Mouse (Mus musculus) lung, postnatal 10 days (tissue): ENCODE data around the gene Gpr61.
A peak's percentile ranks its signal among the peaks of the same experiment; 100 is the strongest.

Experiments used
- DNase-seq: peaks from one replicate; pipeline ENCODE4 v3.0.0; 2021

The Gpr61 gene

DNA sequence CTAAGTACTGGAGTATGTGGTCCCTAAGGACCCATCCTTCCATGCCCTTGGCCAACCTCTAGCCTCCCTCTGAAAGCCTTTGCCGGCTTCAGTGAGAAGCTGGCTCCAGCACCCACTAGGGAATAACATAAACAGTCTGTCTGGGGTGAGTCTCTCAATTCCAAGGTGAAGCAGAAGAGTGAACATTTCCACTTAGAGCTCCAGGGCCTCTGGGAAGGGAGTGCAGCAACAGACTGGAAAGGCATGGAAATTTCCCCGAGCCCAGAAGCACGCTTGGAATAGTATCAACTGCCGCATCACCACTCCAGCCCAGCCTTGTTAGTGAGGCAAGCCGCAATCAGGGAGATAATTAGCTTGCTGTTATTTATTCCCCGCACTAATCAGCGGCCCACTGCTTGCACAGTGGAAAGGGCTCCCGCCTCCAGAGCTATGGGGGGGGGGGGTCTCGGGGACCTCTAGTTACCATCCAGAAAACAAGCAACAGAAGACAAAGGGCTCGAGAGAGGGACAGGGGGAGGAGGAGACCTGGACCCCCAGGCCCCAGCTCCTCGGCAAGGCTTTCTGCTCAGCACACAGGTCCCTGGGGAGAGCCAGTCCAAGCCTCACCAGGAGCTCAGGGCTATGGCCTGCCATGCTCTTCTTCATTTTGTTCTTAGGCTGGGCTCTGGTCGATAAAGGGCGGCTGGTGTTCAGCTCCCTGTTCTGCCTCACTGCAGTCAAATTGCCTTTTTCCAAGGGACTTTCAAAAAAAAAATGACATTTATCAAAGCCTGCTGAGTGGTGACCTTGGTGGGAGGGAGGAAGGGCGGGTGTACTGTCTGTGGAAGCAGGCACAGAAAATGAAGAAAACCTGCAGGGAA is 20.2 kb upstream of the Gpr61 start:
- peak; percentile 52 for DNase-seq

DNA sequence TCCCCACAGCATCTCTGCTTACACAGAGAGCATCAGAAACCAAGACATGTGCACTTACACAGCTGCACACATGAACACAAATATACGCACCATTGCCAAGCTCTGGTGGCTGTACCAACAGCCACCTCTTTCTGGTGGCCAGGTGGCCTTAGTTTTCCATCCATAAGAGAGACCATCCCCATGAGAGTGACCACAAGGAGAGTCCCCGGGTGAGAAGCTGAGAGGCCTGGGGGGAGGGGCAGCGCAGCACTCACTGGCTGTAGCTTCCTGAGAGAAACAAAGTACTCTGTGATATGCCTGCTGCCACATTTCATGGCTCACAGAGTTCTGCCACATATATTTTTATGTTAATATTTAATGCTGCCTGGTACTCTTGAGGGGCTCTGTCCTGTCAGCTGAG is 14.5 kb upstream of the Gpr61 start:
- no peak for DNase-seq

DNA sequence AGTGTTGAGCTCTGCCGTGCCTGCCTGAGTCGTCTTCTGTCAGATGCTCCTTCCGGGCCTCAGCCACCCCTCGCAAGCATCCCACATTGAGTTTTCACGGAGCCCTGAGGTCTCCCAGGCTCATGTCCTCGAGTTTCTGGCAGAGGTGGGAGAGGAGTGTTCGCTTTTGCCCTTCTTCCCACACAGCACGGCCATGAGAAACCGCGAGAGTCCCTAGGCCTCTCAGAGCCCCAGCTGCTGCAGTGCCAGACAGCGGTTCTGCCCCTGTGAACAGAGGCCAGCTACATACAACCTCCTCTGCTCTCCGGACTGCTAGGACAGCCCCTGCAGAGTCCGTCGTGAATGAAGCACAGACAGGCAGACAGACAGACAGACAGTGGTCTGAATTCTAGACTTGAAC is 12.8 kb upstream of the Gpr61 start:
- DNase-seq, result no peak

DNA sequence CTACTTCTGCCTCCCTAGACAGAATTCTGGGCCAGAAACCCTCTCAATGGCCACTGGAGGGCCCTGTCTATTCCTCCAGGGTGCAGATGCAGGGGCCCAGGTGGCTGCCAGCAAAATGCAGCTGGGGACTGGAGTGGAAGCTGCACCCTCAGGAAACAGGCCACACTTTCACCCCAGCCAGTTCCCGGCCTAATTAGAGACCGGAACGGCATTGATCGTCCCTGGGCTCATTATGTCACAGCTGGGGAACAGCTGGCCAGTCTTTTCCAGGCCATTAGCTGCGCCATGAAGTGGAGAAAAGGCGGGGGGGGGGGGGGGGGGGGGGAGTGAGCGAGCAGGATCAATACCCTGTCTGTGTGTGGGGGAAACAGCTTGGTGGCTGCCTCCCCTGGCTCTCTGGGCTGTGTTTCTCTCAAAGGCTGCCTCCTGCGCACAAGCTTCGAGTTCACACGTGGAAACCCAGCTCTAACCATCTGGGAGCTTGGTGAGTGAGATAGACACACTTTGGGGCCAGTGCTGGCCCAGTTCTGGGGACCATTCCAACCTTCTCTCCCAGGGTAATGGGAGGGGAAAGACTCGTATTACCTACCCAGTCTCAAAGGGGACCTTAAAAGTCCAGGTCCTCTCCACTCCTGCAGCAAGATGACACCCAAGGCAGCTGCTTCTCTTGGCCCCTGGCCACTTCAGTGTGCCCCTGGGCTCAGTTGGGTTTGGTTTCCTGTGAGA is 12.0 kb upstream of the Gpr61 start:
- DNase-seq, result peak; percentile 81

DNA sequence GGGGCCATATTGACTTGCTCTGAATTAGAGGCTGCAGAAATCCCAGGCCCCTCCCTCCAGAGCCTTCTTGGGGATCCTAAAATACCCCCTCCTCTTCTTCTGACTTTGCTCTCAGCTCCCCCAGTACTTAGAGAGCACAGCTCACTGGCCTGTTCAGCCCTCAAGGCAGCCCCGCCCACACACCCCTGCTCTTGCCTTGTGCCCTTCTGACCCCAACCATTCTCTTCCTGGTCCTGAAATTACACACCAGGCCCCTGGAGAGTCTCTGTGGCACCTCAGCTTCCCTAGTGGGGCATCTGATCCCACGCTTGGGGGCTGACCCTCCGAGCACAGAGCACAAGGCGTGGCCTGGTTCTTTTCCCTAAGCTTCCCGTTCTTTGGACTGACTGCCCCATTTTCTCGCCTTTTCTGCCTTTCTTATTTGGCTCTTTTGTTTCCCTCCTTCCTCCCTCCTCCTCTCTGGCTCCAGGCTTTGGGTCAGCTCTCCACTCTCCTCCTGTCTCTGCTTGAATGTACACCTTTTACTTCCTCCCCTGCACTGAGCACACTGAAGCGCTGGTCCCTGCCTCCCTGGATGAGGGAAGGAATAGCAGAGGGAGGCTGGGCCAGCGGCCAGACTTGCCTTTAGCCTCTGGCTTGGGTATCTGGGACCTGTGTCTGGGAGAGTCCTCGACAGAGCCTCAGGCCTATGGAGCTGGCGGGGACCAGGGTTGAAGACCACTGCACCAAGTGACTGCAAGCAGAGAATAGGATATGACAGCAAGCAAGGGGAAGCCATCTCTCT is 11.0 kb upstream of the Gpr61 start:
- no peak for DNase-seq

DNA sequence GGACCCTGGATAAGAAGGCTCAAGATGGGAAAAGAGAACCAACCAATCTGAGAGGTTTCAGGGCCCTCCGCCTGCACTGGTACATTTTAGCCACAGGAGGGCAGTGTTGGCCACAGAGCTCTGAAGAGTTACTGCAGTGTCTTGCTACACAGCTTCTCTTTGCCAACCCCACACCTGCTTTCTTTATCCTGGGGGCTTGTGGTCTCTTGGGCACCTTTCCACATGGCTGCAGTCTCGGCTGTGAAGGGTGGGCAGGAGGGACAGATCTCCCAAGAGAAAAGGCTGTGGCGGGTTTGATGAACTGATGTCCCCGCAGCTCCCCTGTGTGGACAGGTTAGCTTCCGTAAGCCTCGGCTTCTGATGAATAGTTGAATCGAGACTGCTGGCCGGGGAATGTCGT is 10.1 kb upstream of the Gpr61 start:
- peak; percentile 86 for DNase-seq

DNA sequence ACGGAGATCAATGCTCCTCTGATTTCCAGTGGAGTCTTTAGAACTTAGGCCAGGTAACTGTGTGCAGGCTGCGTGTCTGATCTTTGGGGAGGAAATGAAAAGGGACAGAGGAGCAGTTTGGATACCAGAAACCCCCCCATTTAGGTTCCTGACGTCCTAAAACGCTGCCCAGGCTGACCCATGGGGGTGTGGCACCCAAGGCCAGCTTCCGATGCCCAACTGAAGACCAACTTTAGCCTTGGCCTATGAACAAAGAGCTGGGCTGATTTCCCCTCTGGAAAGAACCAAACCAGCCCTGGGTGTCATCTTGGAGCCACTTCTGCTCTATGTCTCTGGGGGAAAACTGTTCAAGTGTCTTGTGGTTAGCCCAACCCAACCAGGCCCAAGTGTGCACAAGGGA is 9.4 kb upstream of the Gpr61 start:
- DNase-seq, result no peak

DNA sequence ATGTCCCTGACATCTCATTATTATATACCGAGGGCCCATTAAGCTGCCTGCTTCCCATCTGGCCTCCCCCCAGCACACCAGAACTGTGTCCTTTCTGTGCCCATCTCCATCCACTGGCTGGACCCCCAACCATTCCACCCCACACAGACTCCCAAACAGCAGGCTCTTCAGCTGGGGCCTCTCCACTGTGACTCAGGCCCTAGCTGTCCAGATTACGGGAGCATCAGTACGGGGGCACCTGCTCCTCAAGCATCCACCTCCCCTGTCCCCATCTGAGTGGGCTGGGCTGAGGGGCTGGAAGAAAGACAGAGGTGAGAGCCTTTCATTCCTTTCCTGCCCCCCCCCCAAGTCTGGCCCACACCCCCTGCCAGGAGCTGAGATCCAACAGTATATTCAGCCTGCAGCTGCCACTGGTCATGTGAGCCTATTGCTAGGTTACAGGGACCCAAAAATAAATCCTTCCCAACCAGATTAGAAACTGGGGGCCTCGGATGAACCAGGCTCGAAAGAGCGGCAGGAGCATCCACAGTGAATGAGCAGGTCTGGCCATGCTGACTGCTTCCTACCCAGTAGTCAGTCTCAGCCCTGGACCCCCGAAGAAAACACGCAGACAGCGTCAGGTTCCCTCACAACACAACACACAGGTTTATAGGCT is 3.8 kb upstream of the Gpr61 start:
- no peak for DNase-seq

DNA sequence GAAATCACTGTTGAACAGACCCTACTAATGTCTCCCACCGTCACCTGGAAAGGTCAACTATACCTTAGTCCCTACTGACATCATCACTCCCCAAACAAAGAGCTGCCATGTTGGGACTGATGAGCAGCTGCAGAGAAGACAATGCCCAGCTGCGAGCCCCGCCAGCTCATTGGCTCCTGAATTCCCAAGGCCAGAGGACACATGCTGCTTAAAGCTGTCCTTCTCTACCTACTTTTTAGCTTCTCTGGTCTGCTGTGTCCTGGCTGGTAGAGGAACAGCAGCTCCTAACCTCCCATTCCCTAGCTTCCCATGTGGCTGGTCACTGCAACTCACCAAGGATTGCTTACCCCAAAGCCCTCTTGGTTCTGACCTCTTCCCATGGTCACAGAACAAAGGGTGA is 2.4 kb downstream of the Gpr61 start:
- DNase-seq, result no peak

DNA sequence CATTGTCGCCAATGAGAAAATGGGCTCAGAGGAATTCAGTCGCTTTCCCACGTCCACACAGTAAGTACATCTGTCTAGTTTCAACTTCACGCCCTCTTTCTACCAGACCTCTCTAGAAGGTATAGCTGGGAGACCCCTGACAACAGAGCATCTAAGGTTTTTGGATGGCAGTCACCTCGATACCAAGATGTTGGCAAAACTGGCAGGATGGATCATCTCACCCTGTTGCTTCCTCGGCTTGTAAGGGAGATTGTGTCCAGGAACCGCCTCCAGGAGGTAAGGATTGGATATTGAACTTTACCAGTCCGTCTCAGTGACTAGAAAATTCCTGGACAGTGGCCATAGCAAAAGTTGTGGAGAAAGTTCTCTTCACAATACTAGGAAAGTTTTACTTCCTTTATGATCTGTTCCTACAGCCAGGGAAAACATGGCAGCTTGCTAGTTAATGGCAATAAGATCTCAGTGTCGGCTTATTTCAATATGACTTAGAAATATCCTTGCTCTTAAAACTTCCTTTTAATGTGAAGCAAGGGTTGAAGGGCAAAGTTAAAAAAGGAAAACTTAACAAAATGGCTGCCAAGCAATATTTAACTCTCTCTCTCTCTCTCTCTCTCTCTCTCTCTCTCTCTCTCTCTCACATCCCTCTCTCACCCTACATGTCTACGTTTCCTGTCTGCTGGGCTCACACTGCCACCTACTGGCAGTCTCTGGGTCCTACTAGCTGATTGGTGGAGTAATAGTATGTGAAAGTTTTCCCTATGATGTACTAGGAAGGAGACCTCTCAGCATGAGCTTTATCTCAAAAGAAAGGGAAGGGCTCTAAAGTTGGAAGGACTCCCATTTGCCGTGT is 7.1 kb downstream of the Gpr61 start:
- DNase-seq, result peak; percentile 93

DNA sequence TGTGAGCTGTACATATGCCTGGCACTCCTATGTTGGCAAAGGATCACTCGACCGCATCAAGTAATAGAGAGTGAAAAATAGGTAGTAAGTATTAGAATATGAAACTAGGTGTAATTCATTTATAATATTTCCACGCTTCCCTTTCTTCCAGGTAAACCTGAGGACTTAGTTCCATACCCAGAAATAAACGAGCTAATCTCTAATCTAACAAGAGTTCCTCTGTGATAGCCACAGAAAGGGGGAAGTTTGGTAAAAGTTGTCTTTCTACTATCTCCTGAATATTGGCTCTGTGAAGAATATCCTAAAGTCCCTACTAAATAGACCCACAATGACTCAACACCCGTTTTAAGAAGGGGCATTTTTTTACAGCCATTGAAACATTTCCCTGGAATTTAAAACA is 8.0 kb downstream of the Gpr61 start:
- no peak for DNase-seq

DNA sequence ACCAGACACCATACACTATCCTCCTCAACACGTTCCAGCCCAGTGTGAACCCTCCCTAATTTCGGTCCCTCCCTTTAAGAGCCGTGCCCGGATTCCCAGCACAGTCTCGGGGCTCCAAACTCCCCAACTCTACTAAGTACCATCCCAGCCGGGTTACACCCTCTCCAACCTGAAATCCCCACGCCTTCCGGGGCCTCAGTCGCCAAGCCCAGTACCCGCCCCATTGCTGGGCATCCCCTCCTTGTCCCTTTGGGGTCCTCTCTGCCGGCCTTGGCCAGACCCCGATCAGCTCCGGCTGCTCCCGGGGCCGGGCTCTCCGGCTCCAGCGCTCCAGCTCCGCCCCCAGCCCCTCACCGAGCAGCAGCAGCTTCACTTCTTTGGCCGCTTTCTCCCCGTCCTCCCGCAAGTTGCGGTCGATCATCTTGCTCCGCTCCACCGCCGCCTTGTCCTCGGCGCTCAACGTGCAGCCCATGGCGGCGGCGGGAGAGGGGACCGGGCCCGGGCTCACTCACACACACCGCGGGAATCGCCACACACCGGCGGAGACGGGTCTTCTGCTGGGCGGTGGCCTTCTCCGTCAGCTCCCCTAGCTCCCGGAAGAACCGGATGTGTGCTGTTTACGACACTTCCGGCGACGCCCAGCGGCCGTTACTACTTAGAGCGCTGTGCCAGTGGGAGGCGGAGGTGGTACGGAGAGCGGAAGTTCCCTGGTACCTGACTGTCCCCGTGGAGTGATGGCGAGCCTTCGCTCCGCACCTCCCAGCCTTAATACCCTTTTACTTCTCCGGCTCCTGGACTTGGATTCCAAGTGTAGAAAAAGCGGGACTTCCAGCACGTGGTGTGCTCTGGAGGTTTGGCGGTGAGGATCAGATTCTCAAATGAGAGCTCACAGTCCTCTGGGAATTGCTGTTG is 8.9 kb downstream of the Gpr61 start, which contains the start of gene Gnai3:
TSS of gene Gnai3 (minus strand) at position 613 of the 912 bp plus-strand sequence.
- DNase-seq, result peak; percentile 94

DNA sequence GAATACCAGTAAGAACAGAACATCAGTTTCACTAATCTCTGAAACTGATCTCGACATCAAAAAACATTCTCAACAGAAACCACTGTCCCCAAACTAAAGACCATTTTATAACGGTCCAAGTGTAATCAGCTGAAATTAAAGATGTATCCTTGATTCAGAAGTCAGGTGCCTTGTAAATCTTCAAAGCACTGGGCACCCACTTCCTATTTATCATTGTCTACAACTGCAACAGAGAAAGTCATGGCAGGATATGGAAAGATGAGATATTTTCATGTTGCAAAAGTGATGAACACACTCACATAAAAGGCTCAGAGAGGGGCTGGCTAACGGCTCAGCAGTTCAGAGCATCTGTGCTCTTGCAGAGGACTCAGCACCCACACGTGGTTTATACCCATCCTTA is 13.9 kb downstream of the Gpr61 start:
- DNase-seq, result no peak

DNA sequence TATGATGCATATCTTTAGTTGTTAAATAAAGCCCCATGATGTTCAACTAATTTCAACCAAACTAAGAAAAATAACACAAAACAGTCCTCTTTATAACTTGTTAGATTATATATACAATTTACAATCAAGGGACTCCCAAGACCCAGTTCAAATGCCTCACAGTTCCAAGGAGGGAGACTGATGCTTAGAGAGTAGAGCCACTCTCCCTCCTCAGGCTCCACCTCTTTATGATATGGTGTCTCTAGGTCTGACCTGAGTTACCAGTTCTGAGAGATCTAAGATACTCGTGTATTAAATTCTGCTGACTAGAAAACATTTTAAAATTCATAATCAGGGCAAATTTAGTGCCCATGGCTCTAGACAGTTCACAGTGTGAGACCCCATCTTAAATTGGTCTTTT is 15.6 kb downstream of the Gpr61 start:
- no peak for DNase-seq

DNA sequence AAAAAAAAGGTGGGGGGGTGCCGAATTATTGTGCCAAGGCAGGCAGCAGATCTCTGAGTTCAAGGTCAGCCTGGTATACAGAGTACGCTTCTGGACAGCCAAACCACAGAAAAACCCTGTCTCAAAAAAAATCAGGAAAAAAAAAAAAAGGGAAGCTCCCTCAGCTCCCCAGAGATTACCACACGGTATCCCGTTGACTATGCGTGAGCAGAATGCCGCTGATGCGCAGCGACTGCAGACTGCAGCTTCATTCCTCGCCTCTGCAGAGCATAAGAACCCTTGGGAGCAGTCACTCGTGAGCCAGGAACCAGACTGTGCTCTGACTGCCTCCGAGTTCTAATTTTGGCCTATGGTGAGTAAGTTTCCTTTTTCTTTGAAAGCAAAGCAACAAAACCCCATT is 20.0 kb downstream of the Gpr61 start:
- no peak for DNase-seq

DNA sequence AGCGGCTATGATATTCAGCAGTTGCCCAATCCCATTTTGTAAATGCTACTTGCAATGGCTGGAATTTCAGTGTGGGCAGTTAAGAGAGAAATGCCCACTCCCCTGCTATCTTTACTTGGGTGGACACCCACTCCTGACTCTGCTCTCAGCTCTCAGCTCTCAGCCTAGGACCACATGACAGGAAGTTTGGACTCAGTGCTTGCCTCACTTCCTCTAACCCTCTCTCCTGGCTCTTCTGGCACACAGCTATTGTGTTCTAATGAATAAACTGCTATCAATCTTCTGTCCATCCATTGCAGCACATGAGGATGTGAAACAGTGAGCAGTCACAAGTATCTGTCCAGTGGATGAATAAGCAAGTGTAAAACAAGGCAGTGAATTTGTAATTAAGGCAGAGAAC is 22.2 kb downstream of the Gpr61 start:
- peak; percentile 33 for DNase-seq

DNA sequence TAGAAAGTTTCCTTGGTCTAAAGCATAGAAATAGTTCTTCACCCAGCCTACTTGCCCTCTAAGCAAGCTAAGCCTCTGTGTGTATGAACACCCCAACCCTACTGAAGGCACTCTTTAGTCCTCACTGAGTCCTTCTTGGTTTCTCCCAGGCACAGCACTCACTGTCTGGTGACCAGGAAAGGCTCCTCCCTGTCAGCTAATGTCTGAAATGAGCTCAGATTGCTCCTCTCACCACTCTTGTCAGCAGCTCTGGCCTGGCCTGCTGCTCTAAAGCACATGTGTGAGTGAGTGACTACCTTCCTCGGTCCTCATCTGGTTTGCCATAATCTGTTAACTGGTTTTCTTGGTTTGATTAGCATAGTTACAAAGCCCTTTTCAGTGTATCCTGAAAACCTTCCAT is 22.9 kb downstream of the Gpr61 start:
- DNase-seq, result no peak

DNA sequence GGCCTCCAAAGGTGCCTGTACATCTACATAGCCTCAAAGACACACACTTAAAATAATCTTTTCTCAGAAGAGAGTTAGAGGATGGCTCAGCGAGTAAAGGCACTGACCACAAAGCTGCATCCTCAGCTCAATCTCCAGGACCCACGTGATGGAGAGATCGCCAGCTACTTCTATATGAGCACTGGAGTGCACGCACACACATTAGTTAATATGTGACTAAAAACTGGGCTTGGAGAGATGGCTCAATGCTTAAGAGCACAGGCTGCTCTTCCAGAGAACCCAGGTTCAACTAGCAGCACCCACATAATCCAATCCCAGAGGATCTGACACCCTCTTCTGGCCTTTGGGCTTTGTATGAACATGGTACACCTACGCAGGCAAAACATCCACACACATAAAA is 23.5 kb downstream of the Gpr61 start:
- no peak for DNase-seq

DNA sequence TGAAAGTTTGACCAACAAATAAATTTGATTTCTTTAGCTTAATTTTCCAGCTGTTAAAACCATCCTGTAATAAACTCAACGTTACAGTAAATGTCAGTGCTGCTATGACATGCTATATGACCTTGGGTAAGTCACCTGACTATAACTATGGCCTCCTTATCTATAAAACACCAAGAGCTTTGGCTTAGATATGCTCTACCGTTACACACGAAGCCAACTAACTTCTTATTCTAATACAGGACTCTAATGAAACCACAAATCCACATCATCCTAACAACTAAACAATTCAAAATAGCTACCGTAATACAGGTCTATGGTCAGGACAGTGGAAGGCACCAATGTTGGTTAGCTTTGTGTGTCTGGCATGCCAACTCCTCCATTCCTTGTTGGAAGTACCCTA is 24.9 kb downstream of the Gpr61 start:
- DNase-seq, result no peak

DNA sequence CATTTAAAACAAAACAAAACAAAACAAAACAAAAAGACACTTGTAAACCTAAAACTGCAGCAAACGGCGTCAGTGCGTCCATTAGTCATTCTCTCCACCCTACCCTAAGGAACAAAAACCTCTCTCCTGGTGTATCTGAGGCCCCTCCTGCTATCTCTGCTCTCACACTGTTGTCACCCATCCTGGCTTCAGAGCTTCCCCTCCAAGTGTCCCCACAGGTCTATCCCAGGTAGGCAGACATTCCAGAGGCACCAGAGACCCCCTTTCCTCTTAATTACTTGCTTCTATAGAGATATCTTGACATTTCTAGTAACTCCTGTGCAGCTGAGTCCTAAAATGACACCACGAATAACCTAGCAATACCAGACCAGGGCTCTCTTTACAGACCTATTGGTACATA is 25.3 kb downstream of the Gpr61 start:
- no peak for DNase-seq

DNA sequence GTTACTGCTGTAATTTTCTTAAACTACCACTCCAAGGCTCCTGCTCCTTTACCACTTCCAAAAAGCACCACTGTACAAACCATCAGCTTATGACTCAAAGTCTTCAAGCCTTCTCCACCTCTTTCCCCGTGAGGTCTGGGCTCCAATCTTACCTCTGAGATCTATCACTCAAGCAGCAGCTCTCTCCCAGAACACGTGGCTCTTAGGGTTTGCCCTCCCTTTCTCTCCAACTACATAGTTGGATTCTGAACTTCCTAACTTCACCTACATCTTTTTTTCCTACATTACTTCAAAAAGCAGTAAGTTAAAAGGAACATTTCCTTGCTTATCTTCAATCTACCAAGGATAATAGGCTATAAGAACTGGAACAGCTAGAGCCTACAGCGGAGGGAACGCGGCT is 26.2 kb downstream of the Gpr61 start:
- DNase-seq, result no peak
